Mouse (Mus musculus): ENCODE data around the gene Pik3cb. TPM values are rescaled to one million over a fixed set of nuclear protein-coding genes. Genes with fewer than 3 reads are reported as not detected.

Gene Pik3cb
- polyA plus RNA-seq, 1 experiment from 2014 or later = 1.5 TPM

DNA sequence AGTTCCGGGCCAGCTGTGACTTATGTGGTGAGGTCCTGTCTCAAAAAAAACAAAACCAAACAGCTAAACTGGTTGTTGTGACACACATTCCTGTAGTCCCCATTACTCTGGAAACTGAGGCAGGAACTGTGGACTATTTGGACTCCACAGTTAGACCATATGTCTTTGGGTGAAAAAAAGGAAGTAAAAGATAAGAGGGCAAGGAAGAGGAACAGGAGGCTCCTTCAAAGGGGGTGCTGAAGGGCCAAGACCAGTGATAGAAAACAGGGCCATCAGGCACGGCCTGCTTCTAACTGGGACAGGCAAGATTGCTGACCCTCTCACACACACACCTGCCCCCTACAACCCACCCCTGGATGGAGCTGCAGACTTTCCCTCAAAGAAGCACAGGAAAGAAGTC lies 22.4 kb upstream of the Pik3cb start:
- Histone ChIP-seq H3K27me3 (ENCODE audit: control insufficient read depth, insufficient read depth, low read length) (peaks cover 7% of the 10 kb centered on the region; the same call in 1 of the 2 replicates), H3K4me1 (ENCODE audit: control insufficient read depth in 2 of 2, insufficient read depth in 2 of 2, low read length in 2 of 2) (peaks cover 9% of the 10 kb centered on the region in 2 experiments), H3K4me2 (ENCODE audit: low read length) (no peak overlapping the region), H3K4me3 (ENCODE audit: control insufficient read depth in 1 of 2, insufficient read depth in 1 of 2, low read depth in 1 of 2, low read length in 2 of 2) (no peak overlapping the region), H3K36me3 (ENCODE audit: control insufficient read depth, insufficient read depth, low read length) (no peaks in the 10 kb centered on the region), H3K27ac (replicated peaks in 1 of 2; ENCODE audit: control insufficient read depth in 1 of 2, insufficient read depth in 1 of 2, low read depth in 2 of 2, low read length in 2 of 2) (no peak overlapping the region), H3K9ac (ENCODE audit: low read length) (no peak overlapping the region), H3K9me3 (ENCODE audit: control insufficient read depth, low read length) (no peaks in the 10 kb centered on the region)
- no peak for ATAC-seq (ENCODE audit: insufficient number of reproducible peaks, insufficient read depth, low FRiP score, low read depth)
- WGBS = 69% methylated on average over 2 of the region's 2 CpGs

DNA sequence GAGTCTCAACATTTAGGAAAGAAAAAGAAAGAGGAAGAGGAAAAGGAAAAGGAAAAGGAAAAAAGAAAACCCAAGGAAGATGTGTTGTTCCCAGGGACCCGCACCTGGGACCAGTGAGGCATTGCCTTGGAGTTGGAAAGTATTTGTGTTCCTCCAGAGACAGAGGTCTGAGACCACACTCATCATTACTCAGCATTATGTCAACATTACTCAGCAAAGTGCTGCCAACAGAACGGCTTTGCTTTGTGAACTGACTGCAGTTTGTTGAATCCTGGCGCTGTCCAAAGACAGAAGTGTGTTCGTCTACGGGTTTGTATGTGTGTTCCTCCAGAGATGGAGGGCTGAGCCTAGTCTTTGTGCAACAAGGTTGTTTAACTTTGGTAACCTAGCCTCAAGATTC lies 20.4 kb upstream of the Pik3cb start:
- Histone ChIP-seq H3K27ac (replicated peaks in 1 of 2; ENCODE audit: control insufficient read depth in 1 of 2, insufficient read depth in 1 of 2, low read depth in 2 of 2, low read length in 2 of 2) (no peak overlapping the region), H3K4me1 (ENCODE audit: control insufficient read depth in 2 of 2, insufficient read depth in 2 of 2, low read length in 2 of 2) (peaks cover 9 to 12% of the 10 kb centered on the region in 2 experiments), H3K9me3 (ENCODE audit: control insufficient read depth, low read length) (no peaks in the 10 kb centered on the region), H3K4me3 (ENCODE audit: control insufficient read depth in 1 of 2, insufficient read depth in 1 of 2, low read depth in 1 of 2, low read length in 2 of 2) (no peak overlapping the region), H3K27me3 (ENCODE audit: control insufficient read depth, insufficient read depth, low read length) (0 out of 2 replicates have a peak, but pooled peaks cover 3% of the 10 kb centered on the region), H3K4me2 (ENCODE audit: low read length) (no peak overlapping the region), H3K9ac (ENCODE audit: low read length) (no peak overlapping the region), H3K36me3 (ENCODE audit: control insufficient read depth, insufficient read depth, low read length) (no peaks in the 10 kb centered on the region)
- ATAC-seq (ENCODE audit: insufficient number of reproducible peaks, insufficient read depth, low FRiP score, low read depth) = no peak
- 83% methylated on average over 5 of the region's 5 CpGs for WGBS

DNA sequence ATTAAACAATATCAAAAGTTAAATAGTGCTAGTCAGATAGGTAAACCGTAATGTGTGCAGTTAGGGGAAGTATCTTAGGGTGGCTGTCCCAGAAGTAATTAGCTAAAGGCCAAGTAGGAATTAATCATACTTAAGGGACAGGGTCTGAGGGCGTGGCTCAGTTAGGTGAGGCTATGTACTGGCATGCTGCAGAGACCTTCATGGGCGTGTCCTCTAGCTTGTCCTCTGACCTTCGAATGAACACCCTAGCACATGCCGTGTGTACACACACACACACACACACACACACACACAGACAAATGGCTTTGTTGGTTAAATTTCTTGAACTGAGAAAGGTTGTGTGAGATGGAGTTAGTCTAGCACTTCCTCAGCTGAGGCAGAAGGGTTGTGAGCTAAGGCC lies 19.5 kb upstream of the Pik3cb start:
- Histone ChIP-seq H3K9ac (ENCODE audit: low read length) (no peak overlapping the region), H3K27me3 (ENCODE audit: control insufficient read depth, insufficient read depth, low read length) (0 out of 2 replicates have a peak, but pooled peaks cover 6% of the 10 kb centered on the region), H3K36me3 (ENCODE audit: control insufficient read depth, insufficient read depth, low read length) (no peaks in the 10 kb centered on the region), H3K4me3 (ENCODE audit: control insufficient read depth in 1 of 2, insufficient read depth in 1 of 2, low read depth in 1 of 2, low read length in 2 of 2) (no peak overlapping the region), H3K4me2 (ENCODE audit: low read length) (no peak overlapping the region), H3K27ac (replicated peaks in 1 of 2; ENCODE audit: control insufficient read depth in 1 of 2, insufficient read depth in 1 of 2, low read depth in 2 of 2, low read length in 2 of 2) (no peak overlapping the region), H3K4me1 (ENCODE audit: control insufficient read depth in 2 of 2, insufficient read depth in 2 of 2, low read length in 2 of 2) (peaks cover 9 to 12% of the 10 kb centered on the region in 2 experiments), H3K9me3 (ENCODE audit: control insufficient read depth, low read length) (no peaks in the 10 kb centered on the region)
- no peak for ATAC-seq (ENCODE audit: insufficient number of reproducible peaks, insufficient read depth, low FRiP score, low read depth)
- 84% methylated on average over 5 of the region's 5 CpGs for WGBS

DNA sequence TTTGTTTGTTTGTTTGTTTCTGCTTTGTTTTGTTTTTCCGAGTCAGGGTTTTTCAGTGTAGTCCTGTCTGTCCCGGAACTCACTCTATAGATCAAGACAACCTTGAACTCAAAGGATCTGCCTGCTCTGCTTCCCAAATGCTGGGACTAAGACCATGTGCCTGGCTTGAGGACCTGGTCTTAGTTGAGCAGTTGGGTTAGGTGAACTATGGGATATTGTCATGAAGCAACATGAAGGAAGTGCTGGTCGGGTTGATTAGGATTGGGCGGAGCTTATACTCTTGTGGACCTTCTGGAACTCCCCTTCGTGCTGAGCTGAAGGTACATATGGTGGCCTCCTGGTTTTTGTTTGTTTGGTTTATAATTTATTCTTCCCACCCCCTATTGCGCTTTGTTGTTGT lies 18.3 kb upstream of the Pik3cb start:
- H3K4me3 ChIP-seq (ENCODE audit: control insufficient read depth in 1 of 2, insufficient read depth in 1 of 2, low read depth in 1 of 2, low read length in 2 of 2) = no peak overlapping the region
- peak overlapping the region in 1 of 2 experiments; percentile 44; a peak in 1 of 4 replicates for H3K27ac ChIP-seq (replicated peaks in 1 of 2; ENCODE audit: control insufficient read depth in 1 of 2, insufficient read depth in 1 of 2, low read depth in 2 of 2, low read length in 2 of 2)
- 0 out of 2 replicates have a peak, but pooled peaks cover 7% of the 10 kb centered on the region for H3K27me3 ChIP-seq (ENCODE audit: control insufficient read depth, insufficient read depth, low read length)
- WGBS = 72% methylated on average over 6 of the region's 6 CpGs
- H3K36me3 ChIP-seq (ENCODE audit: control insufficient read depth, insufficient read depth, low read length) = no peaks in the 10 kb centered on the region
- H3K4me1 ChIP-seq (ENCODE audit: control insufficient read depth in 2 of 2, insufficient read depth in 2 of 2, low read length in 2 of 2) = peaks cover 8 to 12% of the 10 kb centered on the region in 2 experiments
- H3K4me2 ChIP-seq (ENCODE audit: low read length) = peak overlapping the region; percentile 42
- H3K9ac ChIP-seq (ENCODE audit: low read length) = no peak overlapping the region
- no peaks in the 10 kb centered on the region for H3K9me3 ChIP-seq (ENCODE audit: control insufficient read depth, low read length)
- ATAC-seq (ENCODE audit: insufficient number of reproducible peaks, insufficient read depth, low FRiP score, low read depth) = no peak

DNA sequence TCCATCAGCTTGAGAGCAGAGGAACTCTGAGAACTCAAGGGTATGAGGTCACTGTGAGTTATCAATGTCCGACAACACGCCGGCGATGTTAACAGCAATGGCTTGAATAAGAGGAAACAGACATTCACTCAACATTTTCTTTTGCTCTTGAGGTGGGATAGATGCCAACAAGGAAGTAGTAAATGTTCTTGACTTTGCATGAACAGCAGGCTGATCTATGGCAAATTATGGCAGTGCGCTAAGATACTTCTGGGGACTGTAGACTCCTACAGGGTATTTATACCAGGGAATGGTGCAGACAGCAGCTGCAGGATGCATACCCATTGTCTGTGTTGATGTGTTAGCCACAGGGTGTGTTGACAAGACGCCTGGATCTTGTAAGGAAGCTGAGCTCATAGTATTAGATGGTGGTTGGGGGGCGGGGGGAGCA lies 17.8 kb upstream of the Pik3cb start:
- no peaks in the 10 kb centered on the region for H3K9me3 ChIP-seq (ENCODE audit: control insufficient read depth, low read length)
- ATAC-seq (ENCODE audit: insufficient number of reproducible peaks, insufficient read depth, low FRiP score, low read depth) = 0 out of 2 replicates have a peak, but pooled peaks have one; percentile 39
- no peaks in the 10 kb centered on the region for H3K36me3 ChIP-seq (ENCODE audit: control insufficient read depth, insufficient read depth, low read length)
- H3K4me3 ChIP-seq (ENCODE audit: control insufficient read depth in 1 of 2, insufficient read depth in 1 of 2, low read depth in 1 of 2, low read length in 2 of 2) = no peak overlapping the region
- H3K27ac ChIP-seq (replicated peaks in 1 of 2; ENCODE audit: control insufficient read depth in 1 of 2, insufficient read depth in 1 of 2, low read depth in 2 of 2, low read length in 2 of 2) = peak overlapping the region in 1 of 2 experiments; percentile 44; a peak in 2 of 4 replicates
- H3K4me2 ChIP-seq (ENCODE audit: low read length) = peak overlapping the region; percentile 42
- H3K4me1 ChIP-seq (ENCODE audit: control insufficient read depth in 2 of 2, insufficient read depth in 2 of 2, low read length in 2 of 2) = peaks cover 8 to 12% of the 10 kb centered on the region in 2 experiments
- H3K9ac ChIP-seq (ENCODE audit: low read length) = no peak overlapping the region; the same call in 1 of the 2 replicates
- 11% methylated on average over 7 of the region's 7 CpGs for WGBS
- 0 out of 2 replicates have a peak, but pooled peaks cover 7% of the 10 kb centered on the region for H3K27me3 ChIP-seq (ENCODE audit: control insufficient read depth, insufficient read depth, low read length)

DNA sequence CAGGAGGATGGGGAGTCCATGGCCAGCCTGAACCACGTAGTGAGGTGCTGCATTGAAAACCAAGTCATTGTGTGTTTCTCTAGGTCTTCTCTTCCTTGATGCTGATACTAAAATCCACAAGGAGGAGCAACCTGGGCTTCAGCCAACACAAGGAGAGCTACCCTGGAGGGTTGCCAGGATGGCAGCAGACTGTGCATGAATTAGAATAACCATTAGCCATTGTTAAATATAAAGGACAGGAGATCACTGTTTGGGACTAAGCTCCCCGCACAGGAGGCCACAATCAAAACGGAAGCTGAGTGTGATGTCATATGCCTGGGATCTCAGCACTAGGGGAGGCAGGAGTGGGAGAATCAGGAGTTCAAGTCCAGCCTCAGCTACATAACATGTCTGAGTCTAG lies 13.2 kb upstream of the Pik3cb start:
- Histone ChIP-seq H3K4me3 (ENCODE audit: control insufficient read depth in 1 of 2, insufficient read depth in 1 of 2, low read depth in 1 of 2, low read length in 2 of 2) (no peak overlapping the region), H3K4me1 (ENCODE audit: control insufficient read depth in 2 of 2, insufficient read depth in 2 of 2, low read length in 2 of 2) (peaks cover 7 to 11% of the 10 kb centered on the region in 2 experiments), H3K36me3 (ENCODE audit: control insufficient read depth, insufficient read depth, low read length) (no peaks in the 10 kb centered on the region), H3K27ac (replicated peaks in 1 of 2; ENCODE audit: control insufficient read depth in 1 of 2, insufficient read depth in 1 of 2, low read depth in 2 of 2, low read length in 2 of 2) (no peak overlapping the region), H3K4me2 (ENCODE audit: low read length) (no peak overlapping the region), H3K27me3 (ENCODE audit: control insufficient read depth, insufficient read depth, low read length) (0 out of 2 replicates have a peak, but pooled peaks cover 4% of the 10 kb centered on the region), H3K9ac (ENCODE audit: low read length) (no peak overlapping the region), H3K9me3 (ENCODE audit: control insufficient read depth, low read length) (no peaks in the 10 kb centered on the region)
- WGBS = 28% methylated on average over 3 of the region's 3 CpGs
- ATAC-seq (ENCODE audit: insufficient number of reproducible peaks, insufficient read depth, low FRiP score, low read depth) = no peak

DNA sequence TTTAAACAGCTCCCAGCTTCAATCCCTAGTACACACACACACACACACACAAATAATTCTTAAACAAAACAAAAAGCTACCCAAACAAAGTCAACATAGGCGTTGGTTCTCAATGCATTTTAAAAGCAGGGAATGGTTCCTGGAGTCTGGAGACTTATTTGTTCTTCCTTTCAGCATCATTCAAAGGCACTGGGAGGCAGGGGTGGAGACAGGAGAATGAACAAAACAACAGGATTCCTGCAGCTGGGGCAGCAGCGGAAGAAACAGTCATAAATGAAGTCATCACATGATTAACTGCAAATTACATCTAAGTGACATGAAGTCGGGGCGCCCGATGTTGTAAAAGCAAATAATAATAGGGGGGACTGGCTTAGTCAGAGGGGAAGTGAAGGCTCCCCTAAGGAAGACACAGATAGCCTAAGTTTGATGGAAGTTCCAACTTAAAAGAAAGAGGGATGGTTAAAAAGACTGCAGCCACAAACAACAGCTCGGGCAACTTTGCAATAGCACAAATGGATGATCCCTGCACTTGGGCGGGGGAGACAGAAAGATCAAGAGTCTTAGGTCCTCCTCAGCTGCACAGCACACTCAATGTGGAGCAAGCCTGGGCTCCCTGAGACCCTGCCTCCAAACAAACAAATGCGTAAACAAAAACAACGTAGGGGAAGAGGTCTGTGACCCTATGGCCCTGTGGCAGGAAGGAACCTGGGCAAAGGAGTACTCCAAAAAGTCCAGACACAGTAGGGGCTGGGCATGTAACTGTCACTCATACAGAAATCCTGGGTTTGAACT lies 12.5 kb upstream of the Pik3cb start:
- Histone ChIP-seq H3K27me3 (ENCODE audit: control insufficient read depth, insufficient read depth, low read length) (0 out of 2 replicates have a peak, but pooled peaks cover 4% of the 10 kb centered on the region), H3K9me3 (ENCODE audit: control insufficient read depth, low read length) (no peaks in the 10 kb centered on the region), H3K4me3 (ENCODE audit: control insufficient read depth in 1 of 2, insufficient read depth in 1 of 2, low read depth in 1 of 2, low read length in 2 of 2) (no peak overlapping the region), H3K4me1 (ENCODE audit: control insufficient read depth in 2 of 2, insufficient read depth in 2 of 2, low read length in 2 of 2) (peaks cover 3 to 4% of the 10 kb centered on the region in 2 experiments; a peak in 3 of 4 replicates), H3K36me3 (ENCODE audit: control insufficient read depth, insufficient read depth, low read length) (no peaks in the 10 kb centered on the region), H3K27ac (replicated peaks in 1 of 2; ENCODE audit: control insufficient read depth in 1 of 2, insufficient read depth in 1 of 2, low read depth in 2 of 2, low read length in 2 of 2) (no peak overlapping the region; a peak in 1 of 4 replicates), H3K9ac (ENCODE audit: low read length) (no peak overlapping the region), H3K4me2 (ENCODE audit: low read length) (no peak overlapping the region)
- no peak for ATAC-seq (ENCODE audit: insufficient number of reproducible peaks, insufficient read depth, low FRiP score, low read depth)
- 63% methylated on average over 9 of the region's 9 CpGs for WGBS
